11 mouse cellular contexts compared by ENCODE assay signal in the genomic region with DNA sequence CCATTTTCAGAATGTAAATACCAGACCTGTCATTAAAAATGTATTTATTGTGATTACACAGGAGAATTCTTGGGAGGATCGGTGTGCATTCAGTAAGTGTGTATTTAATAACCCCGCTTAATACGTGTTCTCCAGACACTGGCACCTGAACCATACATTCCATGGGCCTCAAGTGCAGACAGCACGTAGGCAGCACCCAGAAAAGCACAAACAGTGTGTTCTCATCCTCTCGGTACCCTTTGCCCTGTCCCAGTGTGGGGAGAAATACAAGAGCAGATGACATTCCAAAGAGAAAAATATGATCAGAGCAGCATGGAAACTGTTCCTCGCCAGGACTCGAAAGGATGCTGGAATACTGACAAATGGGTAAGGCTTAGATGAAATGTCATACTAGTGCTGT. TPM values are rescaled to one million over a fixed set of nuclear protein-coding genes. Genes with fewer than 3 reads are reported as not detected.
DNase-seq lines count a peak whose midpoint lies in the region; ATAC-seq lines count a peak whose summit lies in the region.
"Had no signal": no experiment of that assay in that cellular context is flagged by ENCODE, and none has a peak within 500 bp of the region (broad histone marks: within the 10 kb centered on the region; RNA-seq: fewer than 3 reads in every experiment).

No protein-coding gene starts in this region.

- no peaks in the 10 kb centered on the region for H3K27me3 ChIP-seq in heart, embryonic 14.5 days (ENCODE audit: control insufficient read depth, insufficient read depth, low read length)
- H3K27me3 ChIP-seq in lung, embryonic 15.5 days = no peaks in the 10 kb centered on the region
- no peaks in the 10 kb centered on the region for H3K27me3 ChIP-seq in limb, embryonic 13.5 days
- H3K27me3 ChIP-seq in stomach, embryonic 16.5 days (ENCODE audit: control insufficient read depth, insufficient read depth, low read length) = no peaks in the 10 kb centered on the region
- H3K27me3 ChIP-seq in heart, embryonic 12.5 days (replicated peaks) = no peaks in the 10 kb centered on the region; the same call in 1 of the 2 replicates

- H3K9me3 ChIP-seq in heart, embryonic 14.5 days (ENCODE audit: control insufficient read depth, low read length) = no peaks in the 10 kb centered on the region
- no peaks in the 10 kb centered on the region for H3K9me3 ChIP-seq in lung, embryonic 15.5 days
- H3K9me3 ChIP-seq in limb, embryonic 13.5 days = no peaks in the 10 kb centered on the region
- no peaks in the 10 kb centered on the region for H3K9me3 ChIP-seq in stomach, embryonic 16.5 days (replicated peaks; ENCODE audit: control insufficient read depth, low read length)
- H3K9me3 ChIP-seq in heart, embryonic 12.5 days (replicated peaks) = no peaks in the 10 kb centered on the region

- H3K4me1 ChIP-seq in heart, embryonic 14.5 days (ENCODE audit: control insufficient read depth in 2 of 2, insufficient read depth in 2 of 2, low read length in 2 of 2) = peaks cover 4 to 7% of the 10 kb centered on the region in 2 experiments
- 0 out of 2 replicates have a peak, but pooled peaks cover 2% of the 10 kb centered on the region for H3K4me1 ChIP-seq in lung, embryonic 15.5 days
- H3K4me1 ChIP-seq in limb, embryonic 13.5 days = peaks cover 48% of the 10 kb centered on the region
- H3K4me1 ChIP-seq in stomach, embryonic 16.5 days (ENCODE audit: control insufficient read depth, insufficient read depth, low read length) = peaks cover 16% of the 10 kb centered on the region
- H3K4me1 ChIP-seq in heart, embryonic 12.5 days (replicated peaks) = peaks cover 43% of the 10 kb centered on the region

- no peak for ATAC-seq in heart, embryonic 14.5 days (ENCODE audit: insufficient number of reproducible peaks, insufficient read depth, low FRiP score, low read depth)
- no peak for ATAC-seq in lung, embryonic 15.5 days (ENCODE audit: borderline replicate concordance, extremely low read depth, low FRiP score, low TSS enrichment)
- ATAC-seq in limb, embryonic 13.5 days (ENCODE audit: low FRiP score, low read depth) = peak; percentile 27; the same call in 1 of the 2 replicates
- peak; percentile 13; the same call in 1 of the 2 replicates for ATAC-seq in stomach, embryonic 16.5 days (ENCODE audit: insufficient read depth, low FRiP score)
- ATAC-seq in heart, embryonic 12.5 days (ENCODE audit: insufficient number of reproducible peaks, low FRiP score) = no peak

- H3K27ac ChIP-seq in heart, embryonic 14.5 days (replicated peaks in 1 of 2; ENCODE audit: control insufficient read depth in 1 of 2, insufficient read depth in 1 of 2, low read depth in 2 of 2, low read length in 2 of 2) = peak overlapping the region; percentile 52 to 56
- 0 out of 2 replicates have a peak overlapping the region, but pooled peaks have one; percentile 18 for H3K27ac ChIP-seq in lung, embryonic 15.5 days
- H3K27ac ChIP-seq in limb, embryonic 13.5 days = peak overlapping the region; percentile 75
- H3K27ac ChIP-seq in stomach, embryonic 16.5 days (ENCODE audit: low read length) = peak overlapping the region; percentile 84
- no peak overlapping the region for H3K27ac ChIP-seq in heart, embryonic 12.5 days (ENCODE audit: poor library complexity, severe bottlenecking)
- H3K27ac ChIP-seq: liver, embryonic 14.5 days had no signal

- no peak overlapping the region for H3K4me2 ChIP-seq in heart, embryonic 14.5 days (ENCODE audit: low read length)
- no peak overlapping the region for H3K4me2 ChIP-seq in lung, embryonic 15.5 days
- no peak overlapping the region for H3K4me2 ChIP-seq in limb, embryonic 13.5 days (replicated peaks)
- no peak overlapping the region for H3K4me2 ChIP-seq in stomach, embryonic 16.5 days (ENCODE audit: low read depth, low read length)
- H3K4me2 ChIP-seq in heart, embryonic 12.5 days = no peak overlapping the region

- no peak overlapping the region for H3K9ac ChIP-seq in heart, embryonic 14.5 days (ENCODE audit: low read length)
- no peak overlapping the region for H3K9ac ChIP-seq in lung, embryonic 15.5 days
- H3K9ac ChIP-seq in limb, embryonic 13.5 days = peak overlapping the region; percentile 8
- peak overlapping the region; percentile 51 for H3K9ac ChIP-seq in stomach, embryonic 16.5 days (ENCODE audit: low read length)
- no peak overlapping the region for H3K9ac ChIP-seq in heart, embryonic 12.5 days
- H3K9ac ChIP-seq: liver, embryonic 14.5 days had no signal

- WGBS in heart, embryonic 14.5 days = 78% methylated on average over 7 of the region's 7 CpGs
- WGBS in lung, embryonic 15.5 days = 58% methylated on average over 7 of the region's 7 CpGs
- 53% methylated on average over 7 of the region's 7 CpGs for WGBS in limb, embryonic 13.5 days
- WGBS in stomach, embryonic 16.5 days = 50% methylated on average over 7 of the region's 7 CpGs
- WGBS in heart, embryonic 12.5 days = 76% methylated on average over 7 of the region's 7 CpGs

- DNase-seq in heart, adult 18-20 months = no peak
- DNase-seq in lung, postnatal 25 days (ENCODE audit: low spot score) = no peak
- no peak for DNase-seq in embryo, embryonic 10 days (ENCODE audit: low spot score)
- DNase-seq: layer of hippocampus, postnatal 36 days had no signal

- no peak overlapping the region for H3K4me3 ChIP-seq in heart, embryonic 14.5 days (ENCODE audit: control insufficient read depth in 1 of 2, insufficient read depth in 1 of 2, low read depth in 1 of 2, low read length in 2 of 2)
- H3K4me3 ChIP-seq in lung, embryonic 15.5 days = no peak overlapping the region
- no peak overlapping the region for H3K4me3 ChIP-seq in limb, embryonic 13.5 days
- H3K4me3 ChIP-seq in stomach, embryonic 16.5 days (replicated peaks; ENCODE audit: low read length) = no peak overlapping the region
- no peak overlapping the region for H3K4me3 ChIP-seq in heart, embryonic 12.5 days

- H3K36me3 ChIP-seq in heart, embryonic 14.5 days (ENCODE audit: control insufficient read depth, insufficient read depth, low read length) = no peaks in the 10 kb centered on the region
- no peaks in the 10 kb centered on the region for H3K36me3 ChIP-seq in lung, embryonic 15.5 days
- H3K36me3 ChIP-seq in limb, embryonic 13.5 days = no peaks in the 10 kb centered on the region
- H3K36me3 ChIP-seq in stomach, embryonic 16.5 days (ENCODE audit: control insufficient read depth, insufficient read depth, low read length) = no peaks in the 10 kb centered on the region
- no peaks in the 10 kb centered on the region for H3K36me3 ChIP-seq in heart, embryonic 12.5 days

RNA-seq across cellular contexts. Expression of a gene that starts 22.0 kb away (rescaled TPM):
- polyA plus RNA-seq in heart, embryonic 14.5 days (2014; fragmentation: Nextera tagmentation; extraction: Ambion mirVana) = not detected in 2 replicates
- total RNA-seq in heart, adult 18-20 months (2021) = not detected
- 0.11 and 0.19 TPM in 2 replicates for polyA plus RNA-seq in lung, embryonic 15.5 days (2015; fragmentation: Nextera tagmentation; extraction: Ambion mirVana)
- polyA plus RNA-seq in limb, embryonic 13.5 days (2015; fragmentation: Nextera tagmentation; extraction: Ambion mirVana) = 0.31 and 0.45 TPM in 2 replicates
- 42.0 and 64.4 TPM in 2 replicates for polyA plus RNA-seq in stomach, embryonic 16.5 days (2015; fragmentation: Nextera tagmentation; extraction: Ambion mirVana)
- 0.12 TPM in 1 of 2 replicates, not detected in the other for polyA plus RNA-seq in heart, embryonic 12.5 days (2016; fragmentation: Nextera tagmentation; extraction: Ambion mirVana)
- total RNA-seq: common myeloid progenitor, adult 5-6 weeks; layer of hippocampus, postnatal 36 days had no signal
- polyA plus RNA-seq: liver, embryonic 14.5 days had no signal

Comparison
In these comparisons a context has a peak if more than half of its experiments do, and no peak if none do; other contexts are left out.
1. ATAC-seq: peak in limb, embryonic 13.5 days (single experiment) and stomach, embryonic 16.5 days (single experiment); none in heart, embryonic 14.5 days (single experiment), lung, embryonic 15.5 days (single experiment) and heart, embryonic 12.5 days (single experiment).
2. H3K9ac ChIP-seq: peak in limb, embryonic 13.5 days (single experiment) and stomach, embryonic 16.5 days (single experiment); none in heart, embryonic 14.5 days (single experiment), lung, embryonic 15.5 days (single experiment) and heart, embryonic 12.5 days (single experiment).
3. RNA of a gene that starts 22.0 kb away (polyA plus RNA-seq): 42.0 to 64.4 TPM in stomach, embryonic 16.5 days; 0.31 to 0.45 TPM in limb, embryonic 13.5 days, 0.11 to 0.19 TPM in lung, embryonic 15.5 days, not detected in heart, embryonic 14.5 days and 0.12 TPM in heart, embryonic 12.5 days; every median in the first group is over 10 times any median in the second.